Mouse (Mus musculus) myocyte (in vitro differentiated cells): Measurements from ENCODE around the gene Nap1l5. TPM values are rescaled to one million over a fixed set of nuclear protein-coding genes. Genes with fewer than 3 reads are reported as not detected.

Experiments
- H3K27me3 ChIP-seq: one replicate; pipeline ENCODE4 v1.6.1; 2011; ENCODE audit not compliant: control insufficient read depth, insufficient read depth, insufficient read length
- H3K36me3 ChIP-seq: one replicate; pipeline ENCODE4 v1.6.1; 2011; ENCODE audit not compliant: control insufficient read depth, insufficient read depth
- H3K4me2 ChIP-seq: one replicate; pipeline ENCODE4 v1.6.1; 2011; ENCODE audit warnings: low read depth, control low read depth
- H3K4me3 ChIP-seq: one replicate; pipeline ENCODE4 v1.5.1; 2011; ENCODE audit warnings: mild to moderate bottlenecking, control low read depth, moderate library complexity
- H3K79me2 ChIP-seq: one replicate; pipeline ENCODE4 v1.6.1; 2011; ENCODE audit not compliant: control insufficient read depth, insufficient read depth
- H3ac ChIP-seq: one replicate; pipeline ENCODE4 v1.6.1; 2011; ENCODE audit not compliant: control insufficient read depth, insufficient read length
- CEBPB ChIP-seq: IDR thresholded peaks from 2 replicates; pipeline ENCODE4 v1.6.1; 2011; ENCODE audit warnings: mild to moderate bottlenecking, moderate library complexity; ENCODE audit not compliant: poor library complexity, insufficient read depth, severe bottlenecking
- E2F4 ChIP-seq: IDR thresholded peaks from one replicate; pipeline ENCODE4 v1.6.1; 2011; ENCODE audit warnings: mild to moderate bottlenecking, control low read depth, moderate library complexity; ENCODE audit not compliant: insufficient read depth
- MAX ChIP-seq: IDR thresholded peaks from one replicate; pipeline ENCODE4 v1.6.1; 2011; ENCODE audit warnings: low read depth, mild to moderate bottlenecking, control low read depth
- MYOD1 ChIP-seq, 3 experiments: IDR thresholded peaks; one replicate each; pipeline ENCODE4 v1.6.1; 2011; ENCODE audit warnings: control low read depth in 2 of 3, low read depth in 2 of 3, mild to moderate bottlenecking in 2 of 3, moderate library complexity in 1 of 3; ENCODE audit not compliant: insufficient read length in 2 of 3, control insufficient read depth in 1 of 3
- MYOG ChIP-seq, 3 experiments: IDR thresholded peaks; one replicate each; pipeline ENCODE4 v1.6.1; 2011; ENCODE audit warnings: control low read depth in 2 of 3, low read depth in 2 of 3, mild to moderate bottlenecking in 2 of 3; ENCODE audit not compliant: insufficient read length in 2 of 3, control insufficient read depth in 1 of 3, insufficient read depth in 1 of 3
- POLR2A ChIP-seq: IDR thresholded peaks from one replicate; pipeline ENCODE4 v1.6.1; 2011; ENCODE audit warnings: low read depth, mild to moderate bottlenecking, control low read depth, moderate library complexity; ENCODE audit not compliant: insufficient read length
- POLR2AphosphoS2 ChIP-seq: IDR thresholded peaks from one replicate; pipeline ENCODE4 v1.6.1; 2011; ENCODE audit warnings: low read depth, control low read depth; ENCODE audit not compliant: insufficient read length
- REST ChIP-seq: IDR thresholded peaks from one replicate; pipeline ENCODE4 v1.6.1; 2011; ENCODE audit warnings: mild to moderate bottlenecking, control low read depth, moderate library complexity; ENCODE audit not compliant: insufficient read depth, insufficient read length
- SRF ChIP-seq: IDR thresholded peaks from one replicate; pipeline ENCODE4 v1.6.1; 2011; ENCODE audit warnings: low read depth; ENCODE audit not compliant: control insufficient read depth, insufficient read length
- TCF12 ChIP-seq: IDR thresholded peaks from one replicate; pipeline ENCODE4 v1.6.1; 2011; ENCODE audit warnings: mild to moderate bottlenecking, control low read depth; ENCODE audit not compliant: poor library complexity, insufficient read depth, severe bottlenecking
- TCF3 ChIP-seq: IDR thresholded peaks from one replicate; pipeline ENCODE4 v1.6.1; 2011; ENCODE audit warnings: low read depth, control low read depth; ENCODE audit not compliant: insufficient read length
- USF1 ChIP-seq: IDR thresholded peaks from one replicate; pipeline ENCODE4 v1.6.1; 2011; ENCODE audit warnings: low read depth, mild to moderate bottlenecking, control low read depth, moderate library complexity
- polyA plus RNA-seq: library from polyadenylated mRNA; unstranded; fragments of >200 nt; fragmentation: generic; extraction: Trizol; gene quantifications from one replicate; pipeline ENCODE4 v1.2.1, GENCODE M21; 2012; ENCODE audit warnings: missing spikeins

The Nap1l5 gene
- polyA plus RNA-seq, 1 experiment: 0.11 TPM

DNA sequence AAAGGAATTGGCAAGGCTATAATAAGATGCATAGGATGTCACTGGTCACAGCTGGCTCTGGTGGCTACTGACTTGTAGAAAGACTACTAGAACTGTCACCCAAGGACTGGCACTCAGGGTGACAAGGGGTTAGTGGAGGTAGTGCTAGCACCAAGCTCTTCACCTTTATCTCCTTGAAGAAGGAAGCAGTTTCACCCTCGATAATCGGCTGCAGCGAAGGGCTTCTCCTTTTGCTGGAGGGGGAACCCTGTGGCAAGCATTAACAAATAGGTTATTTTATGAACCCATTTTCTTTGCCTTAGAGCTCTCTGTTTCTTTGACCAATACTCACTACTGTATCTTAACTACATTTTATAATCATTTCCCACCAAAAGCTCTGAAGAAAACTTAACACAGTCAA lies 37.1 kb upstream of the Nap1l5 start:
- no peak for TF ChIP-seq POLR2A
- TF ChIP-seq SRF: no peak
- no peak for TF ChIP-seq POLR2AphosphoS2
- no peak for TF ChIP-seq TCF3
- no peak for TF ChIP-seq CEBPB
- no peak for TF ChIP-seq TCF12
- TF ChIP-seq E2F4: no peak
- TF ChIP-seq USF1: no peak
- no peak for TF ChIP-seq MYOD1 (IDR thresholded peaks at IDR 0.05; ENCODE audit: control insufficient read depth in 1 of 3, insufficient read length in 2 of 3, low read depth in 2 of 3)
- TF ChIP-seq REST: no peak
- no peak for TF ChIP-seq MYOG (IDR thresholded peaks at IDR 0.05; ENCODE audit: control insufficient read depth in 1 of 3, insufficient read depth in 1 of 3, insufficient read length in 2 of 3, low read depth in 2 of 3)
- TF ChIP-seq MAX: no peak
- H3K36me3 ChIP-seq: no peaks in the 10 kb centered on the region

DNA sequence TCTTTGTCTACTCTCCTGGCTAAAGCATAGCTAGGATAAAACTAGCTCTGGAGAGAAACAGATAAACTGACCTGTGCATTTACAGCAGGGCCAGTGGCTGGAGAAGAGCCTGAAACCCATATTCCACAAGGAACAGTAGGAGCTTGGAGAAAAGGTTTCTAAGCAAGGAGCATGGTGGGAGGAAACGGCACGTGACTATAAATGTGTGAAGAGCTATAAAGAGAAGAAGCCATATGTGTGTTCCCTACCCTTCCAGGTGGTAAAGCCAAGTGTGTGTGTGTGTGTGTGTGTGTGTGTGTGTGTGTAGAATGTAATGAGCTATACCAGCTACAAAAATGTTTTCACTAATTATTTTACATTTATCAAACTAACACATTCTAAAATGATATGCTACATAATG lies 35.4 kb upstream of the Nap1l5 start:
- Histone ChIP-seq H3K27me3 (no peaks in the 10 kb centered on the region), H3ac (no peak overlapping the region), H3K36me3 (no peaks in the 10 kb centered on the region), H3K79me2 (no peaks in the 10 kb centered on the region), H3K4me2 (no peak overlapping the region), H3K4me3 (no peak overlapping the region)
- no peak for TF ChIP-seq TCF3
- TF ChIP-seq MAX: no peak
- no peak for TF ChIP-seq POLR2AphosphoS2

More for the DNA sequence above, 37.1 kb upstream of the Nap1l5 start:
- no peak overlapping the region for H3K4me2 ChIP-seq
- no peak overlapping the region for H3K4me3 ChIP-seq
- H3K79me2 ChIP-seq: no peaks in the 10 kb centered on the region
- no peaks in the 10 kb centered on the region for H3K27me3 ChIP-seq
- no peak overlapping the region for H3ac ChIP-seq

DNA sequence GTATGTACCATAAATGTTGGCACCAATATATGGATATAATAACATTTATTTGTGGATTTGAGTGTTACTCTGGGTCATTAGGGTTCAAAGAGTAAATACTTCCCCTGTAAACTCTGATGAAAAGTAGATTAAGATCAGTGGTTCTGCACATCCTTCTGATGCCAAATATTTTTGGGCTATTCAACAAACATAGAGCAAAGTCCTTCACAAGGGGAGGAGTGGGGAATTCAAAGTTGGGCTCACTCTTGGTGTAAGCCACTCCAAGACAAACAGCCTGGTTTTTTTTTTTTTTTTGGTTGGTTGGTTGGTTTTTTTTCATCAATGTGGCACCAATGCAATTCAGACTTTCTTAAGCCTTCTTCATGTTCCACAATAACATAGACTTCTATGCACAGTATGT lies 30.9 kb upstream of the Nap1l5 start:
- no peaks in the 10 kb centered on the region for H3K36me3 ChIP-seq
- no peak overlapping the region for H3K4me2 ChIP-seq
- H3K79me2 ChIP-seq: no peaks in the 10 kb centered on the region
- H3ac ChIP-seq: no peak overlapping the region
- H3K27me3 ChIP-seq: no peaks in the 10 kb centered on the region
- no peak for TF ChIP-seq TCF12
- no peak for TF ChIP-seq TCF3
- no peak for TF ChIP-seq REST
- TF ChIP-seq SRF: no peak
- TF ChIP-seq MAX: no peak
- TF ChIP-seq USF1: no peak
- TF ChIP-seq CEBPB: no peak
- TF ChIP-seq POLR2AphosphoS2: no peak
- no peak for TF ChIP-seq E2F4
- TF ChIP-seq POLR2A: no peak
- TF ChIP-seq MYOD1 (IDR thresholded peaks at IDR 0.05; ENCODE audit: control insufficient read depth in 1 of 3, insufficient read length in 2 of 3, low read depth in 2 of 3): no peak
- no peak overlapping the region for H3K4me3 ChIP-seq

DNA sequence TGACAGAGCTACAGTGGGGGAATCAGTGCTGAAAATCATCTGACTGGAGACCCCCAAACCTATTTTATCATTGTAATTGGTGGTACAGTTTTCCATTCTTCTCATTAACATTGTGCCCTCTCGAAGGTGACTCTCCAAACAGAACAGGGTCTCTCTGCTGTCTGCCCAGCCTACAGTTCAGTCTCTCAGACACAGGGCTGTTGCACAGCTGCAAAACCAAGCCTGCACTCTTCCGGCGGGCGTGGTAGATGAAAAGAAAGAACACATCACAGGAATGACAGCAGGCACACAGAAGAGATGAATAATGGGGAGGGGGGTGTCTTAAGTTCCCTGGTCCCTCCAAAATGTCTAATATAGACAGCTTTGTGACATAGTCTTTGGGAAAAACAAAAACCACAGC lies 27.3 kb upstream of the Nap1l5 start:
- Histone ChIP-seq H3K79me2 (no peaks in the 10 kb centered on the region), H3K4me3 (no peak overlapping the region), H3ac (no peak overlapping the region), H3K4me2 (no peak overlapping the region), H3K36me3 (no peaks in the 10 kb centered on the region), H3K27me3 (no peaks in the 10 kb centered on the region)
- TF ChIP-seq SRF (no peak), E2F4 (no peak)

DNA sequence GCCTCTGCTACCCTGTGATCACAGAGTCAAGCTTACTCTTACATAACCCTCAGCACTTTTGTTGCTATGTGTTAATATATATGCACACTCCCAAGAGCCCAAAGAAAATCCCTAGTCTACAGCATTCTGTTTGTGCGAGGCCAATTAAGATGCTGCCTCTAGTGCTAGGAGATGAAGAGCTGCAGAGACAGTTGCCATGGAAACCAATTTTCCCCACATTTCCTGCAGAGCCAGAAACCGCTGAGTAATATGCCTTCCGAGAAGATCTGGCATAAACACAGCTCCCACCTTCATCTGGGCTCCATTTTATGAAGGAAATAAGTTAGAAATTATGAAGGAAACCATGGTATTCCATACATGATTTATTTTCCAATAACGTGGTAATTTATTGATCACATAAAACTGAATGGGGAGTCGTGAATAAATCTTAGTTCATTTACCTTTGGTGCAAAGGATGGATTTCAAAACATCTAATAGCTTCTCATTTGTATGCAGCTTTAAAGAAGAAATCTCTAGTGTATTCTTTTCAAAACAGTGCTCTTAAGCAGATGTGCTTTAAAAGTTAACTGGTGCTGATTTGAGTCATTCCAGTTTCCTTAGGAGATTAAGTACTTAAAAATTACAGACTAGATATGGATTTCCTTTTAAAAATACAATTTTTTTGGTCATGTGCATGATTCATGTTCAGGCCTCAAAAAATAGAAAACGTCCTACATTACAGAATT lies 26.5 kb upstream of the Nap1l5 start:
- TF ChIP-seq USF1: no peak
- no peak for TF ChIP-seq SRF
- TF ChIP-seq MYOD1 (IDR thresholded peaks at IDR 0.05; ENCODE audit: control insufficient read depth in 1 of 3, insufficient read length in 2 of 3, low read depth in 2 of 3): no peak
- no peak for TF ChIP-seq E2F4
- TF ChIP-seq MYOG (IDR thresholded peaks at IDR 0.05; ENCODE audit: control insufficient read depth in 1 of 3, insufficient read depth in 1 of 3, insufficient read length in 2 of 3, low read depth in 2 of 3): no peak
- TF ChIP-seq POLR2AphosphoS2: no peak
- no peak for TF ChIP-seq TCF12
- TF ChIP-seq POLR2A: no peak
- no peak for TF ChIP-seq MAX
- TF ChIP-seq TCF3: no peak
- Histone ChIP-seq H3K36me3 (no peaks in the 10 kb centered on the region), H3ac (no peak overlapping the region), H3K4me3 (no peak overlapping the region), H3K4me2 (no peak overlapping the region), H3K27me3 (no peaks in the 10 kb centered on the region), H3K79me2 (no peaks in the 10 kb centered on the region)
